Mouse (Mus musculus) adrenal gland, adult (tissue): Measurements from ENCODE around the gene Ccdc80.

Experiments used
- DNase-seq, 2 experiments: peaks; one replicate each; pipeline ENCODE4 v3.0.0; 2022 to 2023; ENCODE audit warnings: low spot score in 1 of 2; ENCODE audit not compliant: inconsistent age in 2 of 2

Gene Ccdc80

GRCm38 (mm10) chr16:45093137-45093731 is at the start of gene Ccdc80:
Ccdc80 (plus strand) TSS chr16:45093402.
- peak in 1 of 2 experiments; percentile 77 for DNase-seq

- DNase-seq, result no peak
Observed at GRCm38 (mm10) chr16:45044844-45045243, 48.4 kb upstream of the Ccdc80 start.

- DNase-seq, result no peak
Observed at GRCm38 (mm10) chr16:45057222-45057621, 36.0 kb upstream of the Ccdc80 start.

GRCm38 (mm10) chr16:45057922-45058321 is 35.3 kb upstream of the Ccdc80 start:
- no peak for DNase-seq

- DNase-seq, result no peak
Observed at GRCm38 (mm10) chr16:45061140-45061539, 32.1 kb upstream of the Ccdc80 start.

- DNase-seq, result peak; percentile 11 to 57
Observed at GRCm38 (mm10) chr16:45070383-45071083, 22.7 kb upstream of the Ccdc80 start.

- DNase-seq, result no peak
Observed at GRCm38 (mm10) chr16:45071424-45071823, 21.8 kb upstream of the Ccdc80 start.

- no peak for DNase-seq
Observed at GRCm38 (mm10) chr16:45077517-45078080, 15.6 kb upstream of the Ccdc80 start.

- DNase-seq, result no peak
Observed at GRCm38 (mm10) chr16:45079322-45079721, 13.9 kb upstream of the Ccdc80 start.

GRCm38 (mm10) chr16:45088842-45089241 is 4.4 kb upstream of the Ccdc80 start:
- DNase-seq, result peak in 1 of 2 experiments; percentile 17

GRCm38 (mm10) chr16:45090005-45090404 is 3.2 kb upstream of the Ccdc80 start:
- DNase-seq, result peak; percentile 52 to 87

GRCm38 (mm10) chr16:45094136-45094756 is 1.0 kb downstream of the Ccdc80 start:
- DNase-seq, result peak in 1 of 2 experiments; percentile 77

GRCm38 (mm10) chr16:45095030-45095429 is 1.8 kb downstream of the Ccdc80 start:
- peak in 1 of 2 experiments; percentile 29 for DNase-seq

GRCm38 (mm10) chr16:45095561-45096482 is 2.6 kb downstream of the Ccdc80 start:
- DNase-seq, result peak in 1 of 2 experiments; percentile 19

- no peak for DNase-seq
Observed at GRCm38 (mm10) chr16:45097467-45097866, 4.3 kb downstream of the Ccdc80 start.

- peak in 1 of 2 experiments; percentile 54 for DNase-seq
Observed at GRCm38 (mm10) chr16:45098186-45098885, 5.1 kb downstream of the Ccdc80 start.

- no peak for DNase-seq
Observed at GRCm38 (mm10) chr16:45098886-45099210, 5.6 kb downstream of the Ccdc80 start.

GRCm38 (mm10) chr16:45100892-45101291 is 7.7 kb downstream of the Ccdc80 start:
- DNase-seq, result peak in 1 of 2 experiments; percentile 29

- peak in 1 of 2 experiments; percentile 23 for DNase-seq
Observed at GRCm38 (mm10) chr16:45104993-45105392, 11.8 kb downstream of the Ccdc80 start.

GRCm38 (mm10) chr16:45108203-45108878 is 15.1 kb downstream of the Ccdc80 start:
- DNase-seq, result no peak
